Mouse (Mus musculus): ENCODE results near the gene Kif5a. TPM values are rescaled to one million over a fixed set of nuclear protein-coding genes. Genes with fewer than 3 reads are reported as not detected.

Gene Kif5a
- polyA plus RNA-seq, 1 experiment from 2014 or later = 1.2 TPM

- peaks cover 10 to 20% of the 10 kb centered on the region in 2 experiments for H3K4me1 ChIP-seq (ENCODE audit: control insufficient read depth in 2 of 2, insufficient read depth in 2 of 2, low read length in 2 of 2)
- peaks cover 57% of the 10 kb centered on the region for H3K36me3 ChIP-seq (ENCODE audit: control insufficient read depth, insufficient read depth, low read length)
- no peak overlapping the region for H3K4me2 ChIP-seq (ENCODE audit: low read length)
- peak overlapping the region; percentile 43; the same call in 1 of the 2 replicates for H3K9ac ChIP-seq (ENCODE audit: low read length)
- peaks cover 12% of the 10 kb centered on the region for H3K27me3 ChIP-seq (ENCODE audit: control insufficient read depth, insufficient read depth, low read length)
- no peaks in the 10 kb centered on the region for H3K9me3 ChIP-seq (ENCODE audit: control insufficient read depth, low read length)
- WGBS = 40% methylated on average over 5 of the region's 5 CpGs
- H3K4me3 ChIP-seq (ENCODE audit: control insufficient read depth in 1 of 2, insufficient read depth in 1 of 2, low read depth in 1 of 2, low read length in 2 of 2) = no peak overlapping the region
- H3K27ac ChIP-seq (replicated peaks in 1 of 2; ENCODE audit: control insufficient read depth in 1 of 2, insufficient read depth in 1 of 2, low read depth in 2 of 2, low read length in 2 of 2) = no peak overlapping the region
- no peak for ATAC-seq (ENCODE audit: insufficient number of reproducible peaks, insufficient read depth, low FRiP score, low read depth)
Measured at GRCm38 (mm10) chr10:127268401-127268800, 5.3 kb upstream of the Kif5a start.

GRCm38 (mm10) chr10:127267318-127267717 lies 4.2 kb upstream of the Kif5a start:
- peaks cover 46% of the 10 kb centered on the region for H3K36me3 ChIP-seq (ENCODE audit: control insufficient read depth, insufficient read depth, low read length)
- 69% methylated on average over 5 of the region's 5 CpGs for WGBS
- no peak for ATAC-seq (ENCODE audit: insufficient number of reproducible peaks, insufficient read depth, low FRiP score, low read depth)
- peaks cover 16 to 28% of the 10 kb centered on the region in 2 experiments for H3K4me1 ChIP-seq (ENCODE audit: control insufficient read depth in 2 of 2, insufficient read depth in 2 of 2, low read length in 2 of 2)
- H3K4me3 ChIP-seq (ENCODE audit: control insufficient read depth in 1 of 2, insufficient read depth in 1 of 2, low read depth in 1 of 2, low read length in 2 of 2) = peak overlapping the region; percentile 95 to 98
- H3K9ac ChIP-seq (ENCODE audit: low read length) = peak overlapping the region; percentile 100
- peak overlapping the region; percentile 70 for H3K4me2 ChIP-seq (ENCODE audit: low read length)
- H3K9me3 ChIP-seq (ENCODE audit: control insufficient read depth, low read length) = no peaks in the 10 kb centered on the region
- no peak overlapping the region for H3K27ac ChIP-seq (replicated peaks in 1 of 2; ENCODE audit: control insufficient read depth in 1 of 2, insufficient read depth in 1 of 2, low read depth in 2 of 2, low read length in 2 of 2)
- H3K27me3 ChIP-seq (ENCODE audit: control insufficient read depth, insufficient read depth, low read length) = peaks cover 21% of the 10 kb centered on the region

GRCm38 (mm10) chr10:127266112-127267091 lies 3.3 kb upstream of the Kif5a start, which contains the start of gene Dctn2:
Dctn2 (plus strand) TSS chr10:127266368.
- H3K27me3 ChIP-seq (ENCODE audit: control insufficient read depth, insufficient read depth, low read length) = peaks cover 31% of the 10 kb centered on the region
- H3K4me2 ChIP-seq (ENCODE audit: low read length) = peak within 1 kb of the TSS; percentile 70
- peaks cover 16 to 28% of the 10 kb centered on the region in 2 experiments for H3K4me1 ChIP-seq (ENCODE audit: control insufficient read depth in 2 of 2, insufficient read depth in 2 of 2, low read length in 2 of 2)
- H3K9ac ChIP-seq (ENCODE audit: low read length) = peak within 1 kb of the TSS; percentile 100
- no peaks in the 10 kb centered on the region for H3K9me3 ChIP-seq (ENCODE audit: control insufficient read depth, low read length)
- peak within 1 kb of the TSS; percentile 95 to 98 for H3K4me3 ChIP-seq (ENCODE audit: control insufficient read depth in 1 of 2, insufficient read depth in 1 of 2, low read depth in 1 of 2, low read length in 2 of 2)
- H3K36me3 ChIP-seq (ENCODE audit: control insufficient read depth, insufficient read depth, low read length) = peaks cover 37% of the 10 kb centered on the region
- peak within 1 kb of the TSS; percentile 76 to 85 for H3K27ac ChIP-seq (replicated peaks in 1 of 2; ENCODE audit: control insufficient read depth in 1 of 2, insufficient read depth in 1 of 2, low read depth in 2 of 2, low read length in 2 of 2)
- WGBS = 1% methylated on average over 68 of the region's 70 CpGs
- ATAC-seq (ENCODE audit: insufficient number of reproducible peaks, insufficient read depth, low FRiP score, low read depth) = peak; percentile 98

- H3K27ac ChIP-seq (replicated peaks in 1 of 2; ENCODE audit: control insufficient read depth in 1 of 2, insufficient read depth in 1 of 2, low read depth in 2 of 2, low read length in 2 of 2) = no peak overlapping the region
- no peak for ATAC-seq (ENCODE audit: insufficient number of reproducible peaks, insufficient read depth, low FRiP score, low read depth)
Measured at GRCm38 (mm10) chr10:127265727-127266111, 2.6 kb upstream of the Kif5a start.

GRCm38 (mm10) chr10:127264971-127265370 lies 1.8 kb upstream of the Kif5a start:
- peaks cover 37% of the 10 kb centered on the region for H3K27me3 ChIP-seq (ENCODE audit: control insufficient read depth, insufficient read depth, low read length)
- no peak overlapping the region for H3K9ac ChIP-seq (ENCODE audit: low read length)
- no peak overlapping the region for H3K4me3 ChIP-seq (ENCODE audit: control insufficient read depth in 1 of 2, insufficient read depth in 1 of 2, low read depth in 1 of 2, low read length in 2 of 2)
- no peak overlapping the region for H3K4me2 ChIP-seq (ENCODE audit: low read length)
- H3K4me1 ChIP-seq (ENCODE audit: control insufficient read depth in 2 of 2, insufficient read depth in 2 of 2, low read length in 2 of 2) = peaks cover 16 to 28% of the 10 kb centered on the region in 2 experiments
- H3K27ac ChIP-seq (replicated peaks in 1 of 2; ENCODE audit: control insufficient read depth in 1 of 2, insufficient read depth in 1 of 2, low read depth in 2 of 2, low read length in 2 of 2) = no peak overlapping the region
- H3K9me3 ChIP-seq (ENCODE audit: control insufficient read depth, low read length) = no peaks in the 10 kb centered on the region
- no peak for ATAC-seq (ENCODE audit: insufficient number of reproducible peaks, insufficient read depth, low FRiP score, low read depth)
- peaks cover 22% of the 10 kb centered on the region for H3K36me3 ChIP-seq (ENCODE audit: control insufficient read depth, insufficient read depth, low read length)
- 70% methylated on average over 4 of the region's 4 CpGs for WGBS

More at GRCm38 (mm10) chr10:127265727-127266111, 2.6 kb upstream of the Kif5a start:
- H3K4me3 ChIP-seq (ENCODE audit: control insufficient read depth in 1 of 2, insufficient read depth in 1 of 2, low read depth in 1 of 2, low read length in 2 of 2) = peak overlapping the region in 1 of 2 experiments; percentile 98; a peak in 2 of 4 replicates
- peak overlapping the region; percentile 70 for H3K4me2 ChIP-seq (ENCODE audit: low read length)
- peak overlapping the region; percentile 100 for H3K9ac ChIP-seq (ENCODE audit: low read length)
- peaks cover 37% of the 10 kb centered on the region for H3K27me3 ChIP-seq (ENCODE audit: control insufficient read depth, insufficient read depth, low read length)
- H3K4me1 ChIP-seq (ENCODE audit: control insufficient read depth in 2 of 2, insufficient read depth in 2 of 2, low read length in 2 of 2) = peaks cover 16 to 28% of the 10 kb centered on the region in 2 experiments
- H3K36me3 ChIP-seq (ENCODE audit: control insufficient read depth, insufficient read depth, low read length) = peaks cover 30% of the 10 kb centered on the region
- 27% methylated on average over 4 of the region's 4 CpGs for WGBS
- H3K9me3 ChIP-seq (ENCODE audit: control insufficient read depth, low read length) = no peaks in the 10 kb centered on the region

GRCm38 (mm10) chr10:127264336-127264735 lies 1.2 kb upstream of the Kif5a start:
- no peak for ATAC-seq (ENCODE audit: insufficient number of reproducible peaks, insufficient read depth, low FRiP score, low read depth)
- Histone ChIP-seq H3K36me3 (ENCODE audit: control insufficient read depth, insufficient read depth, low read length) (peaks cover 17% of the 10 kb centered on the region), H3K4me3 (ENCODE audit: control insufficient read depth in 1 of 2, insufficient read depth in 1 of 2, low read depth in 1 of 2, low read length in 2 of 2) (no peak overlapping the region), H3K27ac (replicated peaks in 1 of 2; ENCODE audit: control insufficient read depth in 1 of 2, insufficient read depth in 1 of 2, low read depth in 2 of 2, low read length in 2 of 2) (no peak overlapping the region), H3K9ac (ENCODE audit: low read length) (no peak overlapping the region), H3K9me3 (ENCODE audit: control insufficient read depth, low read length) (no peaks in the 10 kb centered on the region), H3K27me3 (ENCODE audit: control insufficient read depth, insufficient read depth, low read length) (peaks cover 37% of the 10 kb centered on the region), H3K4me1 (ENCODE audit: control insufficient read depth in 2 of 2, insufficient read depth in 2 of 2, low read length in 2 of 2) (peaks cover 16 to 28% of the 10 kb centered on the region in 2 experiments), H3K4me2 (ENCODE audit: low read length) (no peak overlapping the region)
- WGBS = 70% methylated on average over 8 of the region's 8 CpGs

GRCm38 (mm10) chr10:127263631-127264030 lies 483 bp upstream of the Kif5a start:
- Histone ChIP-seq H3K27me3 (ENCODE audit: control insufficient read depth, insufficient read depth, low read length) (peaks cover 37% of the 10 kb centered on the region), H3K4me3 (ENCODE audit: control insufficient read depth in 1 of 2, insufficient read depth in 1 of 2, low read depth in 1 of 2, low read length in 2 of 2) (no peak overlapping the region), H3K4me2 (ENCODE audit: low read length) (no peak overlapping the region), H3K9ac (ENCODE audit: low read length) (no peak overlapping the region), H3K36me3 (ENCODE audit: control insufficient read depth, insufficient read depth, low read length) (peaks cover 10% of the 10 kb centered on the region), H3K9me3 (ENCODE audit: control insufficient read depth, low read length) (no peaks in the 10 kb centered on the region), H3K27ac (replicated peaks in 1 of 2; ENCODE audit: control insufficient read depth in 1 of 2, insufficient read depth in 1 of 2, low read depth in 2 of 2, low read length in 2 of 2) (no peak overlapping the region), H3K4me1 (ENCODE audit: control insufficient read depth in 2 of 2, insufficient read depth in 2 of 2, low read length in 2 of 2) (peaks cover 15 to 25% of the 10 kb centered on the region in 2 experiments)
- 64% methylated on average over 3 of the region's 3 CpGs for WGBS
- ATAC-seq (ENCODE audit: insufficient number of reproducible peaks, insufficient read depth, low FRiP score, low read depth) = no peak

Data from heart, embryonic 14.5 days (tissue).